Mouse (Mus musculus): ENCODE measurements around the gene Nxn.
"Not testable (repeated sequence)": the region's sequence is repeated elsewhere in the genome, so short reads cannot be mapped to it uniquely, and the experiment has no call there.

Nxn gene

GRCm38 (mm10) chr11:76213841-76214240 lies 185.1 kb downstream of the Nxn start:
- no peak for DNase-seq (ENCODE audit: low spot score)

- DNase-seq (ENCODE audit: low spot score), result not testable (repeated sequence)
These were observed 187.3 kb downstream of the Nxn start for GRCm38 (mm10) chr11:76211595-76211994.

DNA sequence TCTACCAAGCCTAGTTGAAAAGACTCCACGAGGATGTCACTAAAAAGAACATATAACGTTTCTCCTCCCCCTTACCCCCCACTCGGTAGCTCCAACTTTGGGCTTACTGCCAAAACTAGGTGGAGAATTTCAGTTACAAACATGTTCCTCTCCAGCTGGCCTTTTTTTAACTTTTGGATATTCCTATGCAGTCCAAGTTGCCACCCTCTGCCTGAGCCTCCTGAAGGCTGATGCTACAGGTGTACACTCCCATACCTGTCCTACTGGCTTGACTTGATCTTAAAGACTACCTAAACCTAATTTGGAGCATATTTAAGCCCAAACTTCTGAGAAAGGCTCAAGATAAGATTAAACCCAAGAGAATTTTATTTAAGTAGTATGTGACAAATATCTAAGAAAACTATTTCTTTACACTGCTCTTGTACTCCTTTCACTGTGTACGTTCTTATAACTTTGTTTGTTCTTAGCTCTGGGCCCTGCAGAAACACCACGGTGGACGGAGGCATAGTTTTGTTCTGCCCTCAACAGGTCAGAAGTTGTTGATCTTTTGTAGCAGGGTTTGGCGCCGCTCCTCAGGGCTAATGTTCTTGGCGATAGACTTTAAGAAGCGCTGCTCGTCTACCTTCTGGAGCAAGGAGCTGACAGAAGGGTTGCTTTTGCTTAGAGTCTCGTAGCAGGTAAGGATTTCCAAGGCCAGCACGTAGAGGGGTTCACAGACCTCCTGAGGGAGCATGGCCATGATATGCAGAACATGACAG lies 188.5 kb downstream of the Nxn start:
- DNase-seq (ENCODE audit: low spot score), result no peak
